Mouse (Mus musculus) liver, embryonic 12.5 days (tissue): ENCODE results near the gene Rexo4. TPM values are rescaled to one million over a fixed set of nuclear protein-coding genes. Genes with fewer than 3 reads are reported as not detected.
A peak's percentile ranks its signal among the peaks of the same experiment; 100 is the strongest.

Experiments used
- ATAC-seq: fragments of 200-750 bp; cut with Nextera tagmentation; 2 replicates; pipeline ENCODE4 v1.8.0; 2017; ENCODE audit warnings: moderate number of reproducible peaks, mild to moderate bottlenecking, moderate library complexity
- H3K27ac ChIP-seq: fragments of 300-500 bp; sonication (generic); 2 replicates; pipeline ENCODE4 v1.5.1; 2016; ENCODE audit warnings: mild to moderate bottlenecking
- H3K27me3 ChIP-seq: fragments of 300-500 bp; sonication (generic); replicated peaks from 2 replicates; pipeline ENCODE4 v1.6.1; 2016; ENCODE audit warnings: mild to moderate bottlenecking, moderate library complexity
- H3K36me3 ChIP-seq: fragments of 300-500 bp; sonication (generic); 2 replicates; pipeline ENCODE4 v1.6.1; 2016; ENCODE audit warnings: mild to moderate bottlenecking, moderate library complexity
- H3K4me1 ChIP-seq: fragments of 300-500 bp; sonication (generic); 2 replicates; pipeline ENCODE4 v1.6.1; 2016
- H3K4me2 ChIP-seq: fragments of 300-500 bp; sonication (generic); 2 replicates; pipeline ENCODE4 v1.6.1; 2016; ENCODE audit warnings: mild to moderate bottlenecking, moderate library complexity
- H3K4me3 ChIP-seq: fragments of 300-500 bp; sonication (generic); 2 replicates; pipeline ENCODE4 v1.5.1; 2016; ENCODE audit warnings: mild to moderate bottlenecking, moderate library complexity
- H3K9ac ChIP-seq: fragments of 300-500 bp; sonication (generic); 2 replicates; pipeline ENCODE4 v1.6.1; 2016; ENCODE audit warnings: mild to moderate bottlenecking, moderate library complexity
- H3K9me3 ChIP-seq: fragments of 300-500 bp; sonication (generic); replicated peaks from 2 replicates; pipeline ENCODE4 v1.6.1; 2016; ENCODE audit warnings: mild to moderate bottlenecking, moderate library complexity
- WGBS: fragments of 180-500 bp; shearing (Covaris S2); methylation state at CpG from one replicate; pipeline ENCODE4 v1.1.7; 2016; ENCODE audit not compliant: insufficient replicate concordance; 5-methylcytosine and 5-hydroxymethylcytosine counted together
- polyA plus RNA-seq: library from polyadenylated mRNA; unstranded; fragments of >200 nt; fragmentation: Nextera tagmentation; extraction: Ambion mirVana; gene quantifications from 2 replicates; pipeline ENCODE4 v1.2.1, GENCODE M21; 2016

The Rexo4 gene
- polyA plus RNA-seq, 1 experiment from 2014 or later: 33.8 TPM

DNA sequence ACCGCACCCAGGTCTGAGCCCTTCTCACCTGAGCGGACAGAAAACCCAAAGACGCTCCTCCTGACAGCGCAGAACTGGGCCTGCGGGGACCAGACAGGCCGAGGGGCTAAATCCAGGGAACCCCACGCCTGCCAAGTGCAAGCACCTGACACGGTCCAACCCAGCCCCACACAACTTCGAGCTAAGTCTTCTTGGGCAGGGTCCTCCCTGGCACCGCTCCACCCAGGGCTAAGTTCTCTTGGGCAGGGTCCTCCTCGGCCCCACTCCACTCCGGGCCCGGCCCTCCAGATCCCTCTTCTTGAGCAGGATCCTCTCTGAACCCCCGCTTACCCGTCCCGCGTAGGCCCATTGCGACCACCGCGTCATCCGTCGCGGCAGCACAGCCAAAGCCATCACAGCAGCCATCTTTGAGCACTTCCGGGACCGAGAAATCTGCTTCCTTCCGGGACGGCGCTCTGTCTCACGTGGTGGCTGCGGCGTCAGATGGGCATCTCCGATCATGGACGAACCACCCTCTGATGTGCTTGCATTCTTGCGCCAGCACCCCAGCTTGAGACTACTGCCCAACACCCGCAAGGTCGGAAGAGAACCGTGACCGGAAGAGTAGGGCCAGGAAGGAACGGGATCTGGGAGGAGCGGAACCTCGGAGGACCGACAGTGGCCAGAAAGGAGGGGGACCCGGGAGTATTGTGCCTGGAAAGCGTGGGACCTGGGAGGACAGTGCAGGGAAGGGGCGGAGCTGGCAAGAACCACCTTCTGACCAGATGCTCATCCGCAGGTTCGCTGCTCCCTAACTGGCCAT lies 48.1 kb downstream of the Rexo4 start, which contains the start of the genes Surf2 and Surf1:
Gene Surf2 (plus strand): TSS at position 441 of the 802 bp plus-strand sequence.
Gene Surf1 (minus strand): TSS at position 604 of the 802 bp plus-strand sequence.
- H3K4me1 ChIP-seq: peaks cover 67% of the 10 kb centered on the region
- H3K36me3 ChIP-seq: peaks cover 78% of the 10 kb centered on the region
- H3K9me3 ChIP-seq: no peaks in the 10 kb centered on the region

DNA sequence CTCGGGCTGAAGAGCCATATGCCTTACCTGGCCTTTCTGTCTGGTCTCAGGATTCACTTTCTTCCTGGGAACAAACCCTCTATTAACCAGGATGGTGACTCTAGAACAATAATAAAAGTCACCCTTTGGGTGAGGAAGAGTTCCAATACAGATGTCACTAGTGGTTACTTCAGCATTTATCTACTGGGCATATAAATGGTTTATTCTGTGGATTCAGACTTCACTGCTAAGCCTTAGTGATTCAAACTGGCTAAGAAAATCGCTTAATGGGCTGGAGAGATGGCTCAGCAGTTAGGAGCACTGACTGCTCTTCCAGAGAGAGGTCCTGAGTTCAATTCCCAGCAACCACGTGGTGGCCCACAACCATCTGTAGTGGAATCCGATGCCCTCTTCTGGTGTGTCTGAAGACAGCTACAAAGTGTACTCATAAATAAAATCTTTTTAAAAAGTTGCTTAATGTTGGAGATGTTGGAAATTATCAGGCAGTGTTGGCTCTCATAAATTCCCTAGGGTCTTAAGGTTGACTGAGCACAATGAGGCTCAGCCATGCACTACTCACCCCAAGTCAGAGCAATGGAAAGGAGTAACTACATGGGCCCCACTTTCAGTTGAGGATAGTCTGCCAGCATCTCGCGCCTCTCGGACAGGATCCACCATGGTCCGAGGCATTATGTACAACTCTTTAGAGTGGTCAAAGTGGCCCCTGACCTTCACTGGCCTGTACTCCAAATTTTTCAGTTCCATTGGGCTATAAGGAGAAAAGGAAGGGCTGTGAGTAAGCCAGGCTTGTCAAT lies 49.8 kb downstream of the Rexo4 start:
- Histone ChIP-seq H3K27me3 (no peaks in the 10 kb centered on the region), H3K9ac (peak overlapping the region; percentile 86; the same call in 1 of the 2 replicates), H3K4me2 (peak overlapping the region; percentile 95)

More for the DNA sequence above, 48.1 kb downstream of the Rexo4 start, which contains the start of the genes Surf2 and Surf1:
- H3K27ac ChIP-seq: peak within 1 kb of the TSS; percentile 82
- peak; percentile 70 for ATAC-seq
- H3K9ac ChIP-seq: peak within 1 kb of the TSS; percentile 86
- peak within 1 kb of the TSS; percentile 82 for H3K4me3 ChIP-seq
- no peaks in the 10 kb centered on the region for H3K27me3 ChIP-seq
- WGBS: 2% methylated on average over 47 of the region's 47 CpGs
- H3K4me2 ChIP-seq: peak within 1 kb of the TSS; percentile 95

DNA sequence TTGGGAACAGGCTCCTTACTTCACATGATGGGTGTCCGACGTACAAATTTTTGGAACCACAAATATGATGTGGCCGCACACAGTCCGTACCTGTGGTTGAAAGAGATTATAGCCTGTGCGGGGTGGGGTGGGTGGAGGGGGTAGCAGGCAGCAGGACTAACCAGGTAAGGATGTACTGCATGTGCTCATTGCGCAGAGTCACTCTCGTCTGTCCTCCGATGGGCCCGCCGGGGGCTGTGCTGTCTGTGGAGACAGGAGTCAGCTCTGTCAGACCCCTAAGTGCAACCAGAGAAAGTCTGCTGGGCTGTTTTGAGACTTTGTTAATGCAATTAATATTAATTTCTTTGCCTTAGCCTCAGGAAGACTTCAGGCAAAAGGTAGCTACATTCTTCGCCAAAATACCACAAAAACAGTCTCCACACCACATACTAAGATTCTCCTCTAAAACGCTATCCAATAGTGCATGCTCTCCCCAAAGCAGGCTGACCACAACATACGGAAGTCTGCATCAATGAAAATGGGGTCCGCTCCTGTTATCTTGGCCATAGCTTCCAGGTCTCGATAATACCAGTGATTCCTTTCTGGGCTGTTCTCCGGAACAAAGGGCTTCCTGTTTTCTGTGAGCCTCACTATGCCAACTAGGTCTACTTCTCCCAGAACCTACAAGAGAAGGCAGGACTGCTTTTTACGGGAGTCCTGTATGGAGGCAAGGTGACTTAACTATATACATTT lies 50.6 kb downstream of the Rexo4 start:
- no peaks in the 10 kb centered on the region for H3K9me3 ChIP-seq
- peak overlapping the region; percentile 82 for H3K27ac ChIP-seq
- H3K36me3 ChIP-seq: peaks cover 56% of the 10 kb centered on the region
- H3K4me2 ChIP-seq: peak overlapping the region; percentile 95
- peaks cover 76% of the 10 kb centered on the region for H3K4me1 ChIP-seq
- ATAC-seq: no peak
- 40% methylated on average over 17 of the region's 17 CpGs for WGBS
- no peaks in the 10 kb centered on the region for H3K27me3 ChIP-seq
- H3K4me3 ChIP-seq: peak overlapping the region; percentile 76
- peak overlapping the region; percentile 31; the same call in 1 of the 2 replicates for H3K9ac ChIP-seq

More for the DNA sequence above, 49.8 kb downstream of the Rexo4 start:
- peak overlapping the region; percentile 82 for H3K4me3 ChIP-seq
- peak overlapping the region; percentile 82 for H3K27ac ChIP-seq
- H3K4me1 ChIP-seq: peaks cover 71% of the 10 kb centered on the region
- WGBS: 45% methylated on average over 8 of the region's 8 CpGs
- H3K36me3 ChIP-seq: peaks cover 61% of the 10 kb centered on the region
- H3K9me3 ChIP-seq: no peaks in the 10 kb centered on the region
- ATAC-seq: no peak

DNA sequence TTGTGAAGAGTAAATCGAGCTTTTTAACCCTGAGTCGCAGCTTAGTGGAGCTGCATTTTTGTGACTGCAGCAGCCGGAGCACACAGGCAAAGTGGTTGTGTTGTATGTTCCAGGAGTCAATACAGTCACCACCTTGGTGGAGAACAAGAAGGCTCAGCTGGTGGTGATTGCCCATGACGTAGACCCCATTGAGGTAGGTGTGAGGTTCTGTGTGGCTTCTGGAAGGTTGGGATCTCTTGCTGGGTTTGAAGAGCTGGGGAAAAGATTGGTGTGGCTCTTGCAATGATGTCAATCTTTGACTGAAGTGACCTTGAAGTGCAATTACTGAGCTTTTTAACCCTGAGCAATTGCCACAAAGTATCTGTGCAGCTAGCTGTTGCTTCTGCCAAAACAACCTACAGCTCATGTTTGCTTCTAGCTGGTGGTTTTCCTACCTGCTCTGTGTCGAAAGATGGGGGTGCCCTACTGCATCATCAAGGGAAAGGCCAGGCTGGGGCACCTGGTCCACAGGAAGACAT lies 51.9 kb downstream of the Rexo4 start:
- Histone ChIP-seq H3K36me3 (peaks cover 56% of the 10 kb centered on the region), H3K9me3 (no peaks in the 10 kb centered on the region)
- WGBS: 48% methylated on average over 5 of the region's 5 CpGs

DNA sequence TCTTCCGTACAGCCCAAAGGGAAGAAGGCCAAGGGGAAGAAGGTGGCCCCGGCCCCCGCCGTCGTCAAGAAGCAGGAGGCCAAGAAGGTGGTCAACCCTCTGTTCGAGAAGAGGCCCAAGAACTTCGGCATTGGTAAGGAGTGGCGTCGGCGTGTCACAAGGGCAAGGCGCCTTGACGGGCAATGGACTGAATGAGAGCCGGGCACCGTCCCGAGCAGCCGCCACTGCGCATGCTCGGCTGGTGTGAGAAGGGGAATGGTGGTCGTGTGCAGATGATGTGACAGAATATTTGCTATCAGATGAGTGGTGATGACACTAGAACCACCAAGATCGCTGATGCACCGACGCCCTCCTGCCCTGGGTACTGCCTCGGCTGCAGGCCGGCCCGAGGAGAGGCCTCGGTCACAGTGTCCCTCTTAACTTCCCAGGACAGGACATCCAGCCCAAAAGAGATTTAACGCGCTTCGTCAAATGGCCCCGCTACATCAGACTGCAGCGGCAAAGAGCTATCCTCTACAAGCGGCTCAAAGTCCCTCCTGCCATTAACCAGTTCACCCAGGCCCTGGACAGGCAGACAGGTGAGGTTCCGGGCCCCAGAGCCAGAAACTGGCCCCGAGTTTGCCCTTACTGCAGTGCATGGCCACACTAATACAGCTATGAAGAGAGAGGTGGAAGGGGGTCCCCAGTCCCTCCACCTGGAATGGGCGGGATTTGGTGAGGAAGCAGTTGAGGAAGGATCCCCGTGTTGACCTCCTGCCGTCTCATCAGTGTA lies 53.0 kb downstream of the Rexo4 start:
- no peaks in the 10 kb centered on the region for H3K27me3 ChIP-seq
- H3K4me1 ChIP-seq: peaks cover 68% of the 10 kb centered on the region
- H3K9ac ChIP-seq: peak overlapping the region; percentile 91
- H3K36me3 ChIP-seq: peaks cover 66% of the 10 kb centered on the region
- WGBS: under 1% methylated on average over 37 of the region's 37 CpGs
- H3K4me3 ChIP-seq: peak overlapping the region; percentile 76
- H3K4me2 ChIP-seq: peak overlapping the region; percentile 95
- ATAC-seq: peak; percentile 23
- H3K27ac ChIP-seq: peak overlapping the region; percentile 88
- H3K9me3 ChIP-seq: no peaks in the 10 kb centered on the region

More for the DNA sequence above, 51.9 kb downstream of the Rexo4 start:
- Histone ChIP-seq H3K9ac (peak overlapping the region; percentile 91), H3K4me3 (peak overlapping the region; percentile 76), H3K27ac (peak overlapping the region; percentile 88), H3K27me3 (no peaks in the 10 kb centered on the region), H3K4me2 (peak overlapping the region; percentile 95), H3K4me1 (peaks cover 76% of the 10 kb centered on the region)
- no peak for ATAC-seq

DNA sequence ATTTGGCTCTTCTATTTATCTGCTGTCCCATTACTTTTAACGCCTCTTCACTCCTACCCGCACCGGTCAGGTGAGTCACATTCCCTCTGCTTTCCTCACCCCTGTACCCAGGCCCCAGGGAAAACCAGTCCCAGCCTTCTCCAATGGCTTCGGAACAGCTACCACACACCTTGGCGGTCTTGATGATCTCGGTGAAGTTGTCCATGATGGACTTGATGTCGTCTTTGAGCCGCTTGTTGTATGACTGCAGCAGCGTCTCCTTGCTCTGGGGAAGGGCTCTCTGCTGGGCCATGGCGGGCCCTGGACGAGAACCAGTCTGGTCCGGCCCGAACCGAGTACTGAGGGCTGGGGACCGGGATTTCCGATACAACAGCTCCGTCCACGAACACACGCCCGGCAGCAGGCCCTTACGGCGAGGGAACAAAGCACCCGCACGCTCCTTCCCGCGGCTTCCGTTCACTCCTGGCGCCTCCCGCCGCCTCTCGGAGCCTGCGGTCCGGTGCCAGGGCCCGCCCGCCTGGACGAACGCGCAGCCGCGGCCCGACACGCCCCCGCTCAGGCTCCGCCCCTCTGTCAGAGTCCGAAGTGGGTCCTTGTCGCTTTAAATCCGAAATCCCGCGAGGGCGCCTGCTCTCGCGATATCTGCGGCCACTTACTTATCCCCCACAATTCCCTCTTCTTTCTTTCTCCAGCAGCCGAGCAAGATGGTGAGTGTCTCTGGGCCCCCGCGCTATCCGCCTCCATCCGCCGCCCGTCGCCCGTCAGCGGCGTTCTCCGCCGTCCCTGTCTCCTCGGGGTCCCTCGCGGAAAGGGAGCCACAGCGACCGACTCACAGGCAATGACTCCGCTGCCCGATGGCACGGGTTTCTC lies 53.8 kb downstream of the Rexo4 start, which contains the start of the genes Med22 and Rpl7a:
Gene Med22 (minus strand): TSS at position 554 of the 870 bp plus-strand sequence.
Gene Rpl7a (plus strand): TSS at position 641 of the 870 bp plus-strand sequence.
- no peaks in the 10 kb centered on the region for H3K27me3 ChIP-seq
- peak within 1 kb of the TSS; percentile 88 for H3K27ac ChIP-seq
- H3K4me1 ChIP-seq: peaks cover 64% of the 10 kb centered on the region
- no peaks in the 10 kb centered on the region for H3K9me3 ChIP-seq
- under 1% methylated on average over 74 of the region's 74 CpGs for WGBS
- ATAC-seq: peak; percentile 89
- H3K4me3 ChIP-seq: peak within 1 kb of the TSS; percentile 76
- H3K4me2 ChIP-seq: peak within 1 kb of the TSS; percentile 95
- peak within 1 kb of the TSS; percentile 91 for H3K9ac ChIP-seq
- H3K36me3 ChIP-seq: peaks cover 74% of the 10 kb centered on the region

DNA sequence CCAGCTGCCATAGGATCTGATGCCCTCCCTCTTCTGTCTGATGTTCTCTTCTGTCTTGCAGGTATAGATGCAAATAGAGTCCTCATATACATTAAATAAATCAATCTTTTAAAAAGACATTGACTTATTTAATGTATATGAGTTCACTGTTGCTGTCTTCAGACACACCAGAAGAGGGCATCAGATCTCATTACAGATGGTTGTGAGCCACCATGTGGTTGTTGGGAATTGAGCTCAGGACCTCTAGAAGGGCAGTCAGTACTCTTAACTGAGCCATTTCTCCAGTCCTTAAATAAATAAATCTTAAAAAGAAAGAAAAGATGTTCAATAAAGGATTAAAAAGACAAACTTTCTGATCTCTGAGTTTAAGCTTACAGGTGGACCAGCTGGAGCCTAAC lies 54.8 kb downstream of the Rexo4 start:
- H3K27ac ChIP-seq: peak overlapping the region; percentile 88
- peak overlapping the region; percentile 76 for H3K4me3 ChIP-seq
- H3K27me3 ChIP-seq: no peaks in the 10 kb centered on the region
- no peaks in the 10 kb centered on the region for H3K9me3 ChIP-seq
- peak overlapping the region; percentile 95 for H3K4me2 ChIP-seq
- H3K4me1 ChIP-seq: peaks cover 57% of the 10 kb centered on the region
- no peak for ATAC-seq
- H3K36me3 ChIP-seq: peaks cover 78% of the 10 kb centered on the region
- peak overlapping the region; percentile 91 for H3K9ac ChIP-seq

DNA sequence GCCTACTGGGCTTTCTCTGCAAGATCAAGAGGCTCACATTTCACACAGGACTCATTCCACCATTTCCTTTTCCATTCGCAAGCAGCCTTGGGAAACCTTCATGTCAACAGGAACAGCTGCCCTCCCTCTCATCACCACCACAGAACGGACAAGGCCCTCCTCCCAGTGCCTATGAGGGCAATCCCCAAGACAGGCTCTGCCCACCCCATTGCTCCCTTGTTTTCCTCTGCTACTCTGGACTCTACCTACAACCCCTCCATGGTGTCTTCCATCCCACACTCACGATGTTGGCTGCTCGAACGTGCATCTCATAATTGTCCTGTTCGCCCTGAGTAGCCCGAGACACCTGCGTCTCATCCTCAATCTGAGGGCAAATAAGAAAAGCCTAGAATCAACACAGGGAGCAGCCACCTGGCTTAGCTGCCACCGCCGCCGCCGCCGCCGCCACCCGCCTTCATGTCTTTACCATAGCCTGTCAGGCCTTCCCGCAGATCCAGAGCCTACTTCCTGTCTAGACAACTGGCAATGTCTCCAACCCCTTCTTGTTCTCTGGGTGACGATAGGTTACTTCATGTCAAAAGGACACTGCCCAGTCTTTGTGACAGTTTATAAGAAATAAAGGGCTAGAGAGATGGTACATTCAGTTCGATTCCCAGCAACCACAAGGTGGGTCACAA lies 55.3 kb downstream of the Rexo4 start:
- WGBS: 54% methylated on average over 18 of the region's 18 CpGs
- Histone ChIP-seq H3K4me1 (peaks cover 57% of the 10 kb centered on the region), H3K9ac (peak overlapping the region; percentile 91), H3K36me3 (peaks cover 77% of the 10 kb centered on the region), H3K27ac (no peak overlapping the region), H3K4me3 (peak overlapping the region; percentile 76), H3K9me3 (no peaks in the 10 kb centered on the region), H3K4me2 (peak overlapping the region; percentile 95), H3K27me3 (no peaks in the 10 kb centered on the region)
- ATAC-seq: no peak

DNA sequence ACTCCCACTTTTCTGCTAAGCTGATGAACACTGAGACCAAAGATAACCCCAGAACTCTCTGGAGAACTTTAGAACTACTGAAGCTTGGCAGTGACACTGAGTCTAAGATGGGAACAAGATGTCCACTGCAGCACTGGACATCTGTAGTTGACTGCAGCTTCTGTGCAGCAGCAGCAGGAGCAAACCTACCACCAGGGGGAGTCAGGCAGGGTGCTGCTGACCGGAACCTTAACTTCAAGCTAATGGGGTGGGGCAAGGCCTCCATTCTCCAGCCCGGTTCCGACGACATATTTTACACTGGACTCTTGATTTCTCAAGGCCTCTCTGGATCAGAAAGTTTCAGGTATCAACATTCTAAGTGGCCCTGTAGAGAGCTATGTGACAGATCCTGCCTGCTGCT lies 57.1 kb downstream of the Rexo4 start:
- Histone ChIP-seq H3K27me3 (no peaks in the 10 kb centered on the region), H3K9me3 (no peaks in the 10 kb centered on the region), H3K9ac (0 out of 2 replicates have a peak overlapping the region, but pooled peaks have one; percentile 14), H3K36me3 (peaks cover 59% of the 10 kb centered on the region), H3K27ac (no peak overlapping the region), H3K4me2 (no peak overlapping the region), H3K4me1 (peaks cover 48% of the 10 kb centered on the region), H3K4me3 (no peak overlapping the region)
- no peak for ATAC-seq
- WGBS: 57% methylated on average over 4 of the region's 4 CpGs
